Mouse (Mus musculus): Measurements from ENCODE around the gene Hsd11b2. TPM values are rescaled to one million over a fixed set of nuclear protein-coding genes. Genes with fewer than 3 reads are reported as not detected.

Gene Hsd11b2
- polyA plus RNA-seq (2016; fragmentation: Nextera tagmentation; extraction: Ambion mirVana): 6.0 and 6.7 TPM in 2 replicates

GRCm38 (mm10) chr8:105518436-105519313, at the start of gene Hsd11b2:
Hsd11b2 (plus strand) TSS chr8:105518755.
- WGBS (ENCODE audit: insufficient replicate concordance): 2% methylated on average over 68 of the region's 68 CpGs
- Histone ChIP-seq H3K9ac (peak within 1 kb of the TSS; percentile 71), H3K4me1 (peaks cover 71% of the 10 kb centered on the region), H3K27ac (peak within 1 kb of the TSS; percentile 38; the same call in 1 of the 2 replicates), H3K4me3 (peak within 1 kb of the TSS; percentile 67), H3K36me3 (peaks cover 18% of the 10 kb centered on the region), H3K27me3 (replicated peaks) (peaks cover 71% of the 10 kb centered on the region), H3K4me2 (peak within 1 kb of the TSS; percentile 100), H3K9me3 (replicated peaks) (no peaks in the 10 kb centered on the region)
- ATAC-seq: peak; percentile 75

GRCm38 (mm10) chr8:105469041-105469695, 49.4 kb upstream of the Hsd11b2 start:
- WGBS (ENCODE audit: insufficient replicate concordance): 51% methylated on average over 6 of the region's 6 CpGs
- H3K4me2 ChIP-seq: no peak overlapping the region
- no peak overlapping the region for H3K4me3 ChIP-seq
- no peak overlapping the region for H3K9ac ChIP-seq
- H3K36me3 ChIP-seq: no peaks in the 10 kb centered on the region
- peaks cover 87% of the 10 kb centered on the region for H3K27me3 ChIP-seq (replicated peaks)
- peak; percentile 55 for ATAC-seq
- H3K9me3 ChIP-seq (replicated peaks): no peaks in the 10 kb centered on the region
- H3K27ac ChIP-seq: no peak overlapping the region
- peaks cover 40% of the 10 kb centered on the region for H3K4me1 ChIP-seq

GRCm38 (mm10) chr8:105469816-105470215, 48.7 kb upstream of the Hsd11b2 start:
- Histone ChIP-seq H3K9me3 (replicated peaks) (no peaks in the 10 kb centered on the region), H3K4me2 (no peak overlapping the region), H3K4me3 (no peak overlapping the region), H3K36me3 (no peaks in the 10 kb centered on the region), H3K27me3 (replicated peaks) (peaks cover 87% of the 10 kb centered on the region), H3K9ac (no peak overlapping the region), H3K27ac (no peak overlapping the region), H3K4me1 (peaks cover 45% of the 10 kb centered on the region)
- WGBS (ENCODE audit: insufficient replicate concordance): 68% methylated on average over 5 of the region's 5 CpGs
- ATAC-seq: no peak

- Histone ChIP-seq H3K4me3 (no peak overlapping the region), H3K27me3 (replicated peaks) (peaks cover 87% of the 10 kb centered on the region), H3K36me3 (no peaks in the 10 kb centered on the region), H3K4me2 (no peak overlapping the region), H3K9me3 (replicated peaks) (no peaks in the 10 kb centered on the region), H3K27ac (no peak overlapping the region), H3K4me1 (peaks cover 45% of the 10 kb centered on the region), H3K9ac (no peak overlapping the region)
- WGBS (ENCODE audit: insufficient replicate concordance): 60% methylated on average over 5 of the region's 5 CpGs
- no peak for ATAC-seq
Observed at GRCm38 (mm10) chr8:105470262-105470661, 48.3 kb upstream of the Hsd11b2 start.

- peaks cover 87% of the 10 kb centered on the region for H3K27me3 ChIP-seq (replicated peaks)
- H3K4me1 ChIP-seq: peaks cover 45% of the 10 kb centered on the region
- no peak; the same call in 1 of the 2 replicates for ATAC-seq
- no peak overlapping the region for H3K27ac ChIP-seq
- no peak overlapping the region for H3K9ac ChIP-seq
- H3K9me3 ChIP-seq (replicated peaks): no peaks in the 10 kb centered on the region
- H3K4me3 ChIP-seq: peak overlapping the region; percentile 30
- H3K4me2 ChIP-seq: peak overlapping the region; percentile 60
- 18% methylated on average over 11 of the region's 11 CpGs for WGBS (ENCODE audit: insufficient replicate concordance)
- H3K36me3 ChIP-seq: no peaks in the 10 kb centered on the region
Observed at GRCm38 (mm10) chr8:105470681-105471313, 47.8 kb upstream of the Hsd11b2 start.

- Histone ChIP-seq H3K4me2 (peak within 1 kb of the TSS; percentile 60), H3K27me3 (replicated peaks) (peaks cover 87% of the 10 kb centered on the region), H3K9ac (no peak within 1 kb of the TSS), H3K36me3 (no peaks in the 10 kb centered on the region), H3K4me1 (peaks cover 45% of the 10 kb centered on the region), H3K9me3 (replicated peaks) (no peaks in the 10 kb centered on the region), H3K4me3 (peak within 1 kb of the TSS; percentile 30), H3K27ac (no peak within 1 kb of the TSS)
- WGBS (ENCODE audit: insufficient replicate concordance): 6% methylated on average over 25 of the region's 25 CpGs
- ATAC-seq: peak; percentile 81
Observed at GRCm38 (mm10) chr8:105471314-105472015, 47.1 kb upstream of the Hsd11b2 start, which contains the start of gene Tppp3. Tppp3 (minus strand) TSS chr8:105471526.

- Histone ChIP-seq H3K27me3 (replicated peaks) (peaks cover 93% of the 10 kb centered on the region), H3K9ac (no peak overlapping the region), H3K4me3 (no peak overlapping the region), H3K36me3 (no peaks in the 10 kb centered on the region), H3K9me3 (replicated peaks) (no peaks in the 10 kb centered on the region), H3K4me1 (peaks cover 45% of the 10 kb centered on the region), H3K4me2 (peak overlapping the region; percentile 26; the same call in 1 of the 2 replicates), H3K27ac (no peak overlapping the region)
- ATAC-seq: no peak
- 15% methylated on average over 23 of the region's 23 CpGs for WGBS (ENCODE audit: insufficient replicate concordance)
Observed at GRCm38 (mm10) chr8:105472414-105472932, 46.1 kb upstream of the Hsd11b2 start.

GRCm38 (mm10) chr8:105472983-105473382, 45.6 kb upstream of the Hsd11b2 start:
- H3K9ac ChIP-seq: no peak overlapping the region
- no peak overlapping the region for H3K4me3 ChIP-seq
- no peak for ATAC-seq
- WGBS (ENCODE audit: insufficient replicate concordance): 17% methylated on average over 9 of the region's 9 CpGs
- H3K27me3 ChIP-seq (replicated peaks): peaks cover 98% of the 10 kb centered on the region
- no peaks in the 10 kb centered on the region for H3K9me3 ChIP-seq (replicated peaks)
- H3K4me2 ChIP-seq: no peak overlapping the region; the same call in 1 of the 2 replicates
- no peaks in the 10 kb centered on the region for H3K36me3 ChIP-seq
- peaks cover 45% of the 10 kb centered on the region for H3K4me1 ChIP-seq
- H3K27ac ChIP-seq: no peak overlapping the region

GRCm38 (mm10) chr8:105473816-105474606, 44.5 kb upstream of the Hsd11b2 start:
- Histone ChIP-seq H3K27ac (no peak overlapping the region), H3K27me3 (replicated peaks) (peaks cover 93% of the 10 kb centered on the region), H3K4me3 (no peak overlapping the region), H3K4me1 (peaks cover 43% of the 10 kb centered on the region), H3K9ac (no peak overlapping the region), H3K9me3 (replicated peaks) (no peaks in the 10 kb centered on the region), H3K36me3 (no peaks in the 10 kb centered on the region), H3K4me2 (no peak overlapping the region)
- WGBS (ENCODE audit: insufficient replicate concordance): 31% methylated on average over 17 of the region's 17 CpGs
- ATAC-seq: no peak

- 35% methylated on average over 5 of the region's 5 CpGs for WGBS (ENCODE audit: insufficient replicate concordance)
- H3K9ac ChIP-seq: no peak overlapping the region
- no peak overlapping the region for H3K27ac ChIP-seq
- H3K9me3 ChIP-seq (replicated peaks): no peaks in the 10 kb centered on the region
- ATAC-seq: no peak
- no peak overlapping the region for H3K4me2 ChIP-seq
- H3K36me3 ChIP-seq: no peaks in the 10 kb centered on the region
- no peak overlapping the region for H3K4me3 ChIP-seq
- H3K4me1 ChIP-seq: peaks cover 37% of the 10 kb centered on the region
- peaks cover 91% of the 10 kb centered on the region for H3K27me3 ChIP-seq (replicated peaks)
Observed at GRCm38 (mm10) chr8:105474680-105475079, 43.9 kb upstream of the Hsd11b2 start.
